Mouse (Mus musculus) monocyte, adult 2 months (primary cell): ENCODE data around the gene Farp1.

Source experiments
- DNase-seq, 2 experiments: peaks; one replicate each; pipeline ENCODE4 v3.0.0; 2022; ENCODE audit warnings: low spot score in 2 of 2, low read depth in 1 of 2

Gene Farp1

GRCm38 (mm10) chr14:121057750-121058149 lies 22.8 kb downstream of the Farp1 start:
- no peak for DNase-seq

GRCm38 (mm10) chr14:121058481-121058880 lies 23.5 kb downstream of the Farp1 start:
- no peak for DNase-seq

GRCm38 (mm10) chr14:121059266-121059665 lies 24.3 kb downstream of the Farp1 start:
- DNase-seq = no peak

- no peak for DNase-seq
These were observed 25.5 kb downstream of the Farp1 start for GRCm38 (mm10) chr14:121060484-121060883.

- no peak for DNase-seq
These were observed 26.7 kb downstream of the Farp1 start for GRCm38 (mm10) chr14:121061686-121062085.

GRCm38 (mm10) chr14:121062238-121063082 lies 27.5 kb downstream of the Farp1 start:
- no peak for DNase-seq

- no peak for DNase-seq
These were observed 29.7 kb downstream of the Farp1 start for GRCm38 (mm10) chr14:121064726-121065125.

- no peak for DNase-seq
These were observed 38.3 kb downstream of the Farp1 start for GRCm38 (mm10) chr14:121073093-121073866.

GRCm38 (mm10) chr14:121074197-121074734 lies 39.3 kb downstream of the Farp1 start:
- no peak for DNase-seq

GRCm38 (mm10) chr14:121080739-121081138 lies 45.7 kb downstream of the Farp1 start:
- DNase-seq = no peak

GRCm38 (mm10) chr14:121082341-121082740 lies 47.3 kb downstream of the Farp1 start:
- DNase-seq = no peak

GRCm38 (mm10) chr14:121082793-121083192 lies 47.8 kb downstream of the Farp1 start:
- no peak for DNase-seq

- no peak for DNase-seq
These were observed 48.4 kb downstream of the Farp1 start for GRCm38 (mm10) chr14:121083352-121083751.

GRCm38 (mm10) chr14:121092517-121092916 lies 57.5 kb downstream of the Farp1 start:
- no peak for DNase-seq

GRCm38 (mm10) chr14:121093860-121094259 lies 58.9 kb downstream of the Farp1 start:
- no peak for DNase-seq

- no peak for DNase-seq
These were observed 62.8 kb downstream of the Farp1 start for GRCm38 (mm10) chr14:121097640-121098435.

GRCm38 (mm10) chr14:121099120-121099519 lies 64.1 kb downstream of the Farp1 start:
- no peak for DNase-seq

- DNase-seq = no peak
These were observed 64.9 kb downstream of the Farp1 start for GRCm38 (mm10) chr14:121099876-121100275.

GRCm38 (mm10) chr14:121100829-121101228 lies 65.8 kb downstream of the Farp1 start:
- DNase-seq = no peak

- no peak for DNase-seq
These were observed 66.5 kb downstream of the Farp1 start for GRCm38 (mm10) chr14:121101531-121101930.

- no peak for DNase-seq
These were observed 67.6 kb downstream of the Farp1 start for GRCm38 (mm10) chr14:121102599-121102998.
